ENCODE assay signal across 10 mouse cellular contexts in genomic region chr7:96920447-96921095, GRCm38 (mm10). TPM values are rescaled to one million over a fixed set of nuclear protein-coding genes. Genes with fewer than 3 reads are reported as not detected.
A peak's percentile ranks its signal among the peaks of the same experiment; 100 is the strongest.
DNase-seq lines count a peak whose midpoint lies in the region; ATAC-seq and TF ChIP-seq lines count a peak whose summit lies in the region.
"Had no signal": no experiment of that assay in that cellular context is flagged by ENCODE, and none has a peak within 500 bp of the region (broad histone marks: within the 10 kb centered on the region; RNA-seq: fewer than 3 reads in every experiment).

No protein-coding gene starts in this region.

- dilution Hi-C loops in CH12.LX (cut with MboI; ENCODE audit: extremely low pct_ligation_motif_present, extremely low pct_unique_long_range_greater_than_20kb, low sequenced_read_pairs): no loop called here

- no peak overlapping the region for H3K4me2 ChIP-seq in CH12.LX (ENCODE audit: insufficient read depth, low read depth, poor library complexity, severe bottlenecking)
- H3K4me2 ChIP-seq in forebrain, embryonic 14.5 days (ENCODE audit: low read length): no peak overlapping the region
- H3K4me2 ChIP-seq in midbrain, embryonic 13.5 days (replicated peaks): no peak overlapping the region
- H3K4me2 ChIP-seq: liver, embryonic 12.5 days had no signal

- TF ChIP-seq EP300 in CH12.LX (IDR thresholded peaks at IDR 0.05; ENCODE audit: low read length): no peak

- no peaks in the 10 kb centered on the region for H3K79me2 ChIP-seq in CH12.LX (replicated peaks; ENCODE audit: control insufficient read depth, extremely low read depth, insufficient read depth, poor library complexity, severe bottlenecking)

- H3K4me3 ChIP-seq in CH12.LX (replicated peaks in 1 of 3; ENCODE audit: low read depth in 2 of 3, low read length in 2 of 3, poor library complexity in 1 of 3): no peak overlapping the region
- no peak overlapping the region for H3K4me3 ChIP-seq in forebrain, embryonic 14.5 days (ENCODE audit: low read depth, low read length)
- H3K4me3 ChIP-seq in midbrain, embryonic 13.5 days (replicated peaks): no peak overlapping the region
- H3K4me3 ChIP-seq: liver, embryonic 12.5 days had no signal

- no peak overlapping the region for H3K9ac ChIP-seq in CH12.LX (ENCODE audit: insufficient read depth, low read depth)
- no peak overlapping the region for H3K9ac ChIP-seq in forebrain, embryonic 14.5 days (ENCODE audit: low read length)
- H3K9ac ChIP-seq in midbrain, embryonic 13.5 days (replicated peaks): no peak overlapping the region
- H3K9ac ChIP-seq: liver, embryonic 12.5 days had no signal

- H3K9me3 ChIP-seq in CH12.LX (replicated peaks; ENCODE audit: low read length): no peaks in the 10 kb centered on the region
- no peaks in the 10 kb centered on the region for H3K9me3 ChIP-seq in forebrain, embryonic 14.5 days (replicated peaks; ENCODE audit: control insufficient read depth, low read length)
- no peaks in the 10 kb centered on the region for H3K9me3 ChIP-seq in midbrain, embryonic 13.5 days
- H3K9me3 ChIP-seq: liver, embryonic 12.5 days had no signal

- no peaks in the 10 kb centered on the region for H3K27me3 ChIP-seq in CH12.LX (replicated peaks)
- no peaks in the 10 kb centered on the region for H3K27me3 ChIP-seq in forebrain, embryonic 14.5 days (replicated peaks; ENCODE audit: control insufficient read depth, insufficient read depth, low read length)
- peaks cover 15% of the 10 kb centered on the region; the same call in 1 of the 2 replicates for H3K27me3 ChIP-seq in midbrain, embryonic 13.5 days
- H3K27me3 ChIP-seq: liver, embryonic 12.5 days had no signal

- peak; percentile 80 for ATAC-seq in forebrain, embryonic 14.5 days
- ATAC-seq in midbrain, embryonic 13.5 days: peak; percentile 79
- ATAC-seq: liver, embryonic 12.5 days had no signal

- H3K36me3 ChIP-seq in CH12.LX (replicated peaks in 1 of 2; ENCODE audit: control insufficient read depth in 1 of 2, insufficient read depth in 1 of 2, low read length in 1 of 2): no peaks in the 10 kb centered on the region
- H3K36me3 ChIP-seq in forebrain, embryonic 14.5 days (ENCODE audit: control insufficient read depth, insufficient read depth, low read length): no peaks in the 10 kb centered on the region
- H3K36me3 ChIP-seq in midbrain, embryonic 13.5 days: no peaks in the 10 kb centered on the region
- H3K36me3 ChIP-seq: liver, embryonic 12.5 days had no signal

- intact Hi-C loops in left cerebral cortex, postnatal 36 days (cut with DNase I): no loop called here
- intact Hi-C loops in heart, postnatal 14 days (cut with DNase I): no loop called here

- no peak overlapping the region for H3K27ac ChIP-seq in CH12.LX (ENCODE audit: insufficient read depth, low read depth)
- H3K27ac ChIP-seq in forebrain, embryonic 14.5 days (ENCODE audit: low read depth, low read length): no peak overlapping the region; the same call in 1 of the 2 replicates
- H3K27ac ChIP-seq in midbrain, embryonic 13.5 days: no peak overlapping the region
- H3K27ac ChIP-seq: liver, embryonic 12.5 days had no signal

- TF ChIP-seq RAD21 in CH12.LX (IDR thresholded peaks at IDR 0.05; ENCODE audit: low read depth, low read length): no peak

- 33% methylated on average over 7 of the region's 7 CpGs for WGBS in forebrain, embryonic 14.5 days
- WGBS in midbrain, embryonic 13.5 days: 31% methylated on average over 7 of the region's 7 CpGs

- in situ Hi-C loops in CH12.LX (cut with MboI; ENCODE audit: low pct_ligation_motif_present, low pct_unique_long_range_greater_than_20kb, low sequenced_read_pairs): no loop called here

- peak; percentile 85 for DNase-seq in heart, adult 11 months
- no peak for DNase-seq in heart, adult 18-20 months
- peak; percentile 31 for DNase-seq in CH12.LX (ENCODE audit: extremely low read depth)
- DNase-seq in forebrain, embryonic 14.5 days (ENCODE audit: low spot score): peak; percentile 53
- no peak for DNase-seq in thymus, postnatal 36 days
- DNase-seq in left cerebral cortex, postnatal 36 days (ENCODE audit: low spot score in 2 of 2): no peak
- no peak for DNase-seq in heart, postnatal 14 days
- DNase-seq: thymus, adult 18-20 months had no signal

- TF ChIP-seq POLR2A in CH12.LX (IDR thresholded peaks at IDR 0.05; ENCODE audit: low read depth, low read length): no peak

- TF ChIP-seq CTCF in CH12.LX (conservative IDR thresholded peaks at IDR 0.05 in 1 of 2, IDR thresholded peaks at IDR 0.05 in 1 of 2; ENCODE audit: low read depth in 2 of 2, low read length in 2 of 2): no peak

- H3K4me1 ChIP-seq in CH12.LX (ENCODE audit: control insufficient read depth in 1 of 2, insufficient read depth in 2 of 2): no peaks in the 10 kb centered on the region
- peaks cover 6% of the 10 kb centered on the region; the same call in 1 of the 2 replicates for H3K4me1 ChIP-seq in forebrain, embryonic 14.5 days (ENCODE audit: control insufficient read depth, insufficient read depth, low read length)
- peaks cover 9% of the 10 kb centered on the region for H3K4me1 ChIP-seq in midbrain, embryonic 13.5 days (replicated peaks)
- H3K4me1 ChIP-seq: liver, embryonic 12.5 days had no signal

TF ChIP-seq in CH12.LX, 34 proteins besides CTCF, POLR2A, EP300 and RAD21:
- TF ChIP-seq JUND (conservative IDR thresholded peaks at IDR 0.05; ENCODE audit: low read depth, low read length) (peak; percentile 61; the same call in 1 of the 2 replicates), JUN (IDR thresholded peaks at IDR 0.05; ENCODE audit: insufficient read depth, low read depth, low read length) (0 out of 2 replicates have a peak, but pooled peaks have one; percentile 8), IRF4 (IDR thresholded peaks at IDR 0.05; ENCODE audit: low read depth, low read length) (peak; percentile 43; the same call in 1 of the 2 replicates), CHD2 (IDR thresholded peaks at IDR 0.05; ENCODE audit: low read length) (peak; percentile 88), MEF2A (IDR thresholded peaks at IDR 0.05; ENCODE audit: borderline replicate concordance, low read depth, low read length) (no peak)
TF ChIP-seq in CH12.LX: peak in this region for 4.

RNA-seq across cellular contexts. Expression of gene Nars2, which starts 30.7 kb away (rescaled TPM):
- 10 to 100 TPM; 22.6 to 23.5 TPM for total RNA-seq in heart, adult 18-20 months (2021)
- total RNA-seq in CH12.LX (2012; rRNA removed) (11.7 and 12.1 TPM in 2 replicates), CH12.LX (2014; rRNA removed) (18.0 and 19.1 TPM in 2 replicates)
- polyA plus RNA-seq in CH12.LX (2012; ENCODE audit: insufficient read length, low read depth): 14.6 and 16.9 TPM in 2 replicates
- 22.3 and 25.7 TPM in 2 replicates for polyA plus RNA-seq in forebrain, embryonic 14.5 days (2014; fragmentation: Nextera tagmentation; extraction: Ambion mirVana)
- 15.6 and 19.0 TPM in 2 replicates for polyA plus RNA-seq in midbrain, embryonic 13.5 days (2015; fragmentation: Nextera tagmentation; extraction: Ambion mirVana)
- total RNA-seq in left cerebral cortex, postnatal 36 days (2021): 10 to 100 TPM; 17.7 to 20.8 TPM
- 10 to 100 TPM; 17.7 to 19.0 TPM for total RNA-seq in heart, postnatal 14 days (2021)

Comparison
In these comparisons a context has a peak if more than half of its experiments do, and no peak if none do; other contexts are left out.
1. DNase-seq: peak in heart, adult 11 months (single experiment), CH12.LX (single experiment) and forebrain, embryonic 14.5 days (single experiment); none in heart, adult 18-20 months (0 of 2), thymus, postnatal 36 days (0 of 2), left cerebral cortex, postnatal 36 days (0 of 2) and heart, postnatal 14 days (0 of 2).